Mouse (Mus musculus): Measurements from ENCODE around the gene Phactr2.

Phactr2 gene

DNA sequence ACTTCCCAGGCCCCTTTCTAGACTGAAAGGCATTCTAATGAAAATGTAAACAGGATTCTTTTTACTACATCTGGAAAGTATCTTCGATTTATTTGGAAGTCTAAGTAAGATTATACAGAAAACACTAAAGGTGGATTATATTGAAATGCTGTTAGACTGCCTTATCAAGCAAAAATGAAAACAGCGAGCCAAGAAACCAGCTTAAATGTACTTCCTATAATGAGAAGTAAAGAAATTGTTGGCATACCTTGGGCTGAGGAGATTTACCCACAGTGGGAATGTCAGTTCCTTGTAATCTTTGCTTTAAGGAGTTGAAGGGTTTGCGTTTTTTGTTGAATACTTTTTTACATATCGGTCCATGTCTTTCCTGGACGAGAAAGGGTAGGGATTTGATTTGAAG is 305.8 kb downstream of the Phactr2 start:
- no peak for DNase-seq (ENCODE audit: low spot score)

DNA sequence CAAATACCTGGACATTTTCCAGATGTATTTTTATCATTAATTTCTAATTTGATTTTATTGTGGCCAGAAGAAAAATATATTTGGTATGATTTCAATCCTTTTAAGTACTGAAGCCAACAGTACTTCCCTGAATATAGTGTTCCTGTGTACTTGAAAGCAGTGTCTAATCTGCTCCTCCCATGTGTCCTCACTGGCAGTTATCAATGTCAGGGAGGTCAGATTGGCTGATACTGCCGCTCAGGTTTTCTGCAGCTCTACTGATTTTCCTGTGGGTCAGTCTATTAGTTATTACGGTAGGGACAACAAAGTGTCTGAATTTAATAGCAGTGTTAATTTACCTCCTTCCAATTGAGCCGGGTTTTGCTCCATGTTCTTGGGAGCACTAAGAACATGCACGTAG is 312.2 kb downstream of the Phactr2 start:
- DNase-seq (ENCODE audit: low spot score), result no peak

DNA sequence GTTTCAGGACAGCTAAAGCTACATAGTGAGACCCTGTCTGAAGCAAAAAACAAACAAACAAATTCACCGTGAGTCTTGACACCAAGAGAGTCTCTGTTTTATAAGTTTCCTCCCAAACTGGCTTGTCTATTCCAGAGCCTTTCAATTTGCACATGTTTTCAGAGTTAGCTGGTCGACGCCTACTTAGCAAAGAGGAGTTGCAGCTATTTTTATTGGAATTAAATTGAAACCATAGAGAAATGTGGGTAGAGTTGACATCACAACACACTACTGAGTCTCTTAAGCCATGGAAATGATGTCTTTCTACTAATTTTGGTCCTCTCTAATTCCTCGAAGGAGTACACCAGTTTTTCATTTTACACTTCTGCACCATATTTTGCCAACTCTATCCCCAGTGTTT is 313.3 kb downstream of the Phactr2 start:
- DNase-seq (ENCODE audit: low spot score), result no peak
